Mouse (Mus musculus) pancreas, adult 10 weeks (tissue): ENCODE data around the gene Cd247. TPM values are rescaled to one million over a fixed set of nuclear protein-coding genes. Genes with fewer than 3 reads are reported as not detected.

Source experiments
- polyA plus RNA-seq: library from polyadenylated mRNA; stranded (reverse); fragments of 350-450 nt; fragmentation: Illumina TruSeq; extraction: RNeasy Lipid Tissue Mini Kit (QIAGEN cat#74804); gene quantifications from one replicate; pipeline ENCODE4 v1.2.3, GENCODE M21; 2015; ENCODE audit warnings: low read depth, low replicate concordance; ENCODE audit not compliant: insufficient read depth

The Cd247 gene
- not detected for polyA plus RNA-seq

GRCm38 (mm10) chr1:165788511-165788910, at the start of gene Cd247:
Cd247 (plus strand) TSS chr1:165788681.

DNA sequence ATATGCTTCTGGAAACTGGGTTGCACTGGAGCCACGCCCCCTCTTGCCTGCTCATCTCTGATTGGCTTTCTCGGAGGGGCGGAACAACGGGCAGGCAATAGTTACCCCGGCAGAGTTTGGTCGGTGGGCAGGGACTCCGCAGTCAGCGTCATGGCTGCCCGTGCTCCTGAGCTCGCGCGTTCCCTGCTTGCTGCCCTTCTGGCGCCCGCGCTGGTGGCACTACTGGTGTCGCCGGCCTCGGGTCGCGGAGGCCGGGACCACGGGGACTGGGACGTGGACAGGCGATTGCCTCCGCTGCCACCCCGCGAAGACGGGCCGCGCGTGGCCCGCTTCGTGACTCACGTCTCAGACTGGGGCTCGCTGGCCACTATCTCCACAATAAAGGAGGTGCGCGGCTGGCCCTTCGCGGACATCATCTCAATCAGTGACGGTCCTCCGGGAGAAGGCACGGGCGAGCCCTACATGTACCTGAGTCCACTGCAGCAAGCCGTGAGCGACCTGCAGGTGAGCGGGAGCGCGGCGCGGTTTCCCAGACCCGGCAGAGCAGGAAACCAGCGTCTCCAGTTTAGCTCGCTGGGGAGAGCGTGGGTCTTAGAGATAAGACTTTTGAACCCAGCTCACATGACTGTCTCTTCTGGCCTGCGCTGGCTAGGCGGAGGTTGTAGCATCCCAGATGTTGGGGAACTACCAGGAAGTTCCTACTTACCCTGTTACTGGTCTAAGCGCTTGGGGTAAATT, 24.7 kb upstream of the Cd247 start, which contains the start of gene Creg1:
Gene Creg1, plus strand, starts transcription at position 112 of the 738 bp plus-strand sequence.

Other genes with a start within 250 kb of the Cd247 start
- 15.6 TPM for gene Mpzl1, start 154.1 kb upstream of the Cd247 start, polyA plus RNA-seq
- gene Rcsd1, start 78.9 kb upstream of the Cd247 start, polyA plus RNA-seq: 4.3 TPM
- 27.6 TPM for gene Creg1, start 24.9 kb upstream of the Cd247 start, polyA plus RNA-seq
- gene Pou2f1, start 214.0 kb downstream of the Cd247 start, polyA plus RNA-seq: 1.8 TPM